In genomic region chr2:147247238-147247637, GRCm38 (mm10) we compare ENCODE assay signal across 28 mouse cellular contexts. TPM values are rescaled to one million over a fixed set of nuclear protein-coding genes. Genes with fewer than 3 reads are reported as not detected.
DNase-seq lines count a peak whose midpoint lies in the region; ATAC-seq lines count a peak whose summit lies in the region.
"Had no signal": no experiment of that assay in that cellular context is flagged by ENCODE, and none has a peak within 500 bp of the region (broad histone marks: within the 10 kb centered on the region; RNA-seq: fewer than 3 reads in every experiment).

No protein-coding gene starts in this region.

- DNase-seq in heart, adult 11 months, result peak; percentile 85
- DNase-seq in heart, postnatal 4 days, result no peak
- DNase-seq in midbrain, embryonic 11.5 days (ENCODE audit: low spot score, missing footprints), result peak; percentile 17
- DNase-seq in kidney, postnatal 14 days, result peak; percentile 43
- no peak for DNase-seq in frontal cortex, postnatal 36 days (ENCODE audit: low spot score in 2 of 2)
- DNase-seq: adrenal gland, adult 8-10 months; adrenal gland, postnatal 36 days; B cell, adult 2 months; cerebellum, adult 8-10 months; cerebellum, postnatal 14 days; embryo, embryonic 11 days; gastrocnemius, postnatal 36 days; heart, postnatal 36 days had no signal

- H3K4me3 ChIP-seq in midbrain, embryonic 11.5 days (ENCODE audit: low read depth, low read length), result no peak overlapping the region
- H3K4me3 ChIP-seq in midbrain, embryonic 15.5 days, result no peak overlapping the region
- H3K4me3 ChIP-seq in heart, embryonic 11.5 days (ENCODE audit: low read depth, low read length), result no peak overlapping the region
- H3K4me3 ChIP-seq: embryonic facial prominence, embryonic 15.5 days; erythroblast, embryonic 14.5 days; forebrain, embryonic 10.5 days; heart, embryonic 13.5 days; hindbrain, embryonic 12.5 days had no signal

- H3K36me3 ChIP-seq in midbrain, embryonic 11.5 days (ENCODE audit: control insufficient read depth, insufficient read depth, low read length), result no peaks in the 10 kb centered on the region
- no peaks in the 10 kb centered on the region for H3K36me3 ChIP-seq in midbrain, embryonic 15.5 days (replicated peaks)
- no peaks in the 10 kb centered on the region for H3K36me3 ChIP-seq in heart, embryonic 11.5 days (ENCODE audit: control insufficient read depth, insufficient read depth, low read length)
- H3K36me3 ChIP-seq: embryonic facial prominence, embryonic 15.5 days; forebrain, embryonic 10.5 days; G1E; heart, embryonic 13.5 days; hindbrain, embryonic 12.5 days had no signal

- ATAC-seq in midbrain, embryonic 11.5 days (ENCODE audit: low FRiP score), result no peak
- ATAC-seq in midbrain, embryonic 15.5 days (replicated peaks), result no peak
- ATAC-seq in megakaryocyte, adult 5-6 weeks (ENCODE audit: poor library complexity, severe bottlenecking), result no peak
- no peak for ATAC-seq in heart, embryonic 11.5 days (replicated peaks; ENCODE audit: insufficient number of reproducible peaks, low FRiP score, low TSS enrichment)
- ATAC-seq: CD4-positive, CD25-positive, alpha-beta regulatory T cell, adult 4 months; forebrain, embryonic 14.5 days had no signal

- no peak overlapping the region for H3K9ac ChIP-seq in midbrain, embryonic 11.5 days (ENCODE audit: low read length)
- H3K9ac ChIP-seq in midbrain, embryonic 15.5 days, result no peak overlapping the region
- no peak overlapping the region for H3K9ac ChIP-seq in heart, embryonic 11.5 days (ENCODE audit: low read depth, low read length)
- H3K9ac ChIP-seq: embryonic facial prominence, embryonic 15.5 days; heart, embryonic 13.5 days; hindbrain, embryonic 12.5 days had no signal

- no peaks in the 10 kb centered on the region; the same call in 1 of the 2 replicates for H3K27me3 ChIP-seq in midbrain, embryonic 11.5 days (ENCODE audit: control insufficient read depth, insufficient read depth, low read length)
- H3K27me3 ChIP-seq in midbrain, embryonic 15.5 days (replicated peaks), result peaks cover 29% of the 10 kb centered on the region
- H3K27me3 ChIP-seq in heart, embryonic 11.5 days (ENCODE audit: control insufficient read depth, insufficient read depth, low read length), result no peaks in the 10 kb centered on the region
- H3K27me3 ChIP-seq: embryonic facial prominence, embryonic 15.5 days had no signal

- no peaks in the 10 kb centered on the region for H3K9me3 ChIP-seq in midbrain, embryonic 11.5 days (ENCODE audit: control insufficient read depth, low read length)
- no peaks in the 10 kb centered on the region for H3K9me3 ChIP-seq in midbrain, embryonic 15.5 days
- H3K9me3 ChIP-seq in heart, embryonic 11.5 days (replicated peaks; ENCODE audit: control insufficient read depth, low read length), result no peaks in the 10 kb centered on the region
- H3K9me3 ChIP-seq: embryonic facial prominence, embryonic 15.5 days; forebrain, embryonic 10.5 days; heart, embryonic 13.5 days; hindbrain, embryonic 12.5 days had no signal

- no peak overlapping the region for H3K4me2 ChIP-seq in midbrain, embryonic 11.5 days
- no peak overlapping the region for H3K4me2 ChIP-seq in midbrain, embryonic 15.5 days
- no peak overlapping the region for H3K4me2 ChIP-seq in heart, embryonic 11.5 days
- H3K4me2 ChIP-seq: embryonic facial prominence, embryonic 15.5 days; heart, embryonic 13.5 days; hindbrain, embryonic 12.5 days had no signal

- WGBS in midbrain, embryonic 11.5 days, result 81% methylated on average over 8 of the region's 8 CpGs
- WGBS in midbrain, embryonic 15.5 days, result 86% methylated on average over 8 of the region's 8 CpGs
- WGBS in heart, embryonic 11.5 days (ENCODE audit: insufficient replicate concordance), result 70% methylated on average over 8 of the region's 8 CpGs

- no peak overlapping the region for H3K27ac ChIP-seq in midbrain, embryonic 11.5 days (ENCODE audit: low read depth, low read length)
- no peak overlapping the region for H3K27ac ChIP-seq in midbrain, embryonic 15.5 days
- no peak overlapping the region for H3K27ac ChIP-seq in heart, embryonic 11.5 days (ENCODE audit: low read depth, low read length)
- H3K27ac ChIP-seq: embryonic facial prominence, embryonic 15.5 days; forebrain, embryonic 10.5 days; heart, embryonic 13.5 days; hindbrain, embryonic 12.5 days had no signal

- 0 out of 2 replicates have a peak, but pooled peaks cover 2% of the 10 kb centered on the region for H3K4me1 ChIP-seq in midbrain, embryonic 11.5 days (ENCODE audit: control insufficient read depth, insufficient read depth, low read length)
- no peaks in the 10 kb centered on the region for H3K4me1 ChIP-seq in midbrain, embryonic 15.5 days
- no peaks in the 10 kb centered on the region for H3K4me1 ChIP-seq in heart, embryonic 11.5 days (ENCODE audit: control insufficient read depth, insufficient read depth, low read length)
- H3K4me1 ChIP-seq: embryonic facial prominence, embryonic 15.5 days; heart, embryonic 13.5 days; hindbrain, embryonic 12.5 days had no signal

RNA-seq across cellular contexts. Expression of gene Nkx2-2, which starts 53.2 kb away (rescaled TPM):
- not detected for total RNA-seq in heart, postnatal 4 days (2021)
- 14.7 and 16.8 TPM in 2 replicates for polyA plus RNA-seq in midbrain, embryonic 11.5 days (2014; fragmentation: Nextera tagmentation; extraction: Ambion mirVana)
- 6.3 and 9.4 TPM in 2 replicates for polyA plus RNA-seq in midbrain, embryonic 15.5 days (2015; fragmentation: Nextera tagmentation; extraction: Ambion mirVana)
- not detected in 2 replicates for total RNA-seq in megakaryocyte, adult 5-6 weeks (2015)
- not detected in 2 replicates for total RNA-seq in megakaryocyte, adult 5-6 weeks (2017)
- polyA plus RNA-seq in heart, embryonic 11.5 days (2014; fragmentation: Nextera tagmentation; extraction: Ambion mirVana), result 0.27 TPM in 1 of 2 replicates, not detected in the other
- total RNA-seq: adrenal gland, adult 8-10 months; adrenal gland, postnatal 36 days; common myeloid progenitor, adult 5-6 weeks; G1E; gastrocnemius, adult 8-10 months; gastrocnemius, postnatal 36 days; heart, adult 8-10 months; heart, postnatal 36 days had no signal
- polyA plus RNA-seq: CD4-positive, CD25-positive, alpha-beta regulatory T cell, adult 4 months; embryonic facial prominence, embryonic 15.5 days; erythroblast, embryonic 14.5 days; G1E; heart, embryonic 13.5 days; heart, postnatal 0 days had no signal

Comparison
In these comparisons a context has a peak if more than half of its experiments do, and no peak if none do; other contexts are left out.
1. DNase-seq: peak in heart, adult 11 months (single experiment), midbrain, embryonic 11.5 days (single experiment) and kidney, postnatal 14 days (single experiment); none in heart, postnatal 4 days (single experiment) and frontal cortex, postnatal 36 days (0 of 2).